Mouse (Mus musculus): Measurements from ENCODE around the gene Stx2.

Stx2 gene

DNA sequence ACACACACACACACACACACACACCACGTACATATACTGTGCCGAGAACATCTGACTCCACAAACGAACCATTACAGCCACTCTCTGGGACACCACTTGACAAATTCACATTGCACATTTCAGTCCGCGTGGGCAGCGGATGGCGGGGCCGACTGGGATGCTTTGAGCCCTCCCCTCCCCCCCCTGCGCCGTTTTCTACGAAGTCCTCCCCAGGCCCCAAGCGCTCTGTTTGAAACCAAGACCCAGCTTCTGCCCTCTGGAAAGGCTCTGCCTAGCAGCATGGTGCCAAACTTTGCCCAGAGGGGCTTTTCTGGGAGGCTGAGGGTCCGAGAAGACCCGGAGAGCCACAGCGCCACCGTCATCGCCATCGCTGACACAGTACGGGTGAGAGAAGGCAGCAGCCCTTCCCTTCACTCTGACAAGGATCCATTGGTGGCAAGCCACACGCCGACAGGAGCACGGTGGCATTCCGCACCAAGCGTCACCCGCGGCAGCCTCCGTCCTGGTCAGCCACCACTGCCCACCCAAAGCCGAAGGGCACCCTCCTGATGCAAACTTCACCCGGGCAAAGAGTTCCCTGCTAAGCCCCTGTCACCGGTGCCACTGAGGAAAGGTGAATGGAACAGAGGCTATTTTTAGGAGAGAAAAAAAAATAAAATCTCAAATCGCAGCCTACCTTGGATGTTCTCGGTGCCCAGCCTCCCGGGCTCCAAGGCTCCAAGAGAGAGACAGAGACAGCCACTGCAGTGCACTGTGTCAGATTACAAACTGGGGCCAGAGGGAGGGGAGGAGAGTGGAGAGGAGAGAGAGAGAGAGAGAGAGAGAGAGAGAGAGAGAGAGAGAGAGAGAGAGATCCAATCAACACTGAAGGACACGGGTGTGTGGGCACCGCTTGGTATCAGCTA, 55.8 kb downstream of the Stx2 start:
- peak in 1 of 2 experiments; percentile 16 for DNase-seq

DNA sequence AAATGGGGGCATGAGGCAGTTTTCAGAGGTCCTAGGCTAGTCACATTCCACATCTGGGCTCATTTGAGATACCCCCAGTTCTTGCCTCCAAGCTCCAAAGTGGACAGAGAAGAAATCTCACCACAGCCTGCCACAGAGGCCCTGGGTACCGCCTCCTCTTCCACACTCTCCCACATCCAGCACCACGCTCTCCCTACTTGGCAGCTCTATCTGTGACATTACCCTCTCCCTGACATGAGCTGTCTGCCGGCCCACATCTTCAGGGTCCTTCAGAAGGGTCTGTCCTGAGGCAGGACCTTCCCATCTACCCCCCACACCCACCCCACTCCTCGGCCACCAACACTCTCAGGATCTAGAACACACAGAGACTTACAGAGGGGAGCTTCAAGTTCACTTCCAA, 56.9 kb downstream of the Stx2 start:
- no peak for DNase-seq

DNA sequence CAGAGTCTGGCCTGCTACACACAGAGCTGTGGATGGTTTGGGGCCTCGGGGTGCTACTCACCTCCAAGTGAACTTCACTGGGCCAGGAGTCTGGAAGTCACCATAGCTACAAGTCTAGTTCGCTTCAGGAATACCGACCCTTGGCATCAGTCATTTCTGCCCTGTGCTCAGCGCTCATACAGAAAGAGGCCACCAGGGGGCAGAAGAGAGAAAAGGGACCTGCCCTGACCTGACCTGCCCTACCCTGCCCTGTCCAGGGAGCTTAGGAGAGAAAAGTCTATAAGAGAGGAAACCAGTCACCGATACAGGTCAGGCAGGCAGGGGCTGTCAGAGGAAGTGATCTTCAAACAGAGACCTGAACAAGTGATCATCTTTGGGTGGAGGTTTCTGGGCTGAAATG, 61.3 kb downstream of the Stx2 start:
- DNase-seq, result peak; percentile 38 to 42

DNA sequence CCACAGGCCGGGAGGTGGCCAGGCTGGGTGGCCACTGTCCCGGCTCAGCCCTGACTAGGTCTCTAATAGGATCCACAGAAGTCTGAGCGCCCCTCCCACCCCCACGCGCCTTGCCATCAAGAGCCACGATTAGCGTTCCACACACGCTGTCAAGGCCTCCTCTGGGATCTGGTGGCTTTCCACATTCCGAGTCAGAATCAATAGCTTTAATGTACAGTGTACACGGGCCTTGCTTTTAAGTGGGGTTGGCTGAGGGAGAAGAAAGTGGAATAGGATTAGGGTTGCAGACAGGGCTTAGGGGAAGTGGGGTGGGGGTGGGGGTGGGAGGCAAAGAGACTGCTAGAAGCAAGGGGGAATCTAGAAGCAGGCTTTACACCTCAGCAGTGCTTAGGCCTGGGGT, 67.9 kb downstream of the Stx2 start:
- DNase-seq, result no peak

DNA sequence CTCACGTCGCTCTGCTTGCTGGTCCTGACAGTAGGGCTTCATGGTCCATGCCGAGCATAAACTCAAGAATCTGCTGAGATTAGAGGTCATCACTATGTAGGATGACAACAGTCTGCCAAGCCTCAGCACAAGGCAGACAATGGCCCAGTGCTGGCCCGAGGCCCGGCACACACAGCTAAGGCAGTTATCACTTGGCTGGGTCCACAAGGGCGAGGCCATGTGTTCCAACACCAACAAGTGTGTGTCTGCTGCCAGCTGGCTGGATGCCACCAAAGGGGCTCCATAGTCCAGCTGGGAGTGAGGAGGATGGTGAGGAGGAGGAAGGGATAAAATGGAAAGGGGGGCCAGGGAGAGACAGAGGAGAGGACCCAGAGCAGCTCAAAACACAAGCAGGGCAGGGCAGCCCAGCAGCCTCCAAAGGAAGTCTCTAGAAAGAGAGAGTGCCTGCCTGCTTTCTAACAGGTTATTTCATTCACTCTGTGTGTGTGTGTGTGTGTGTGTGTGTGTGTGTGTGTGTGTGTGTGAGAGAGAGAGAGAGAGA, 72.9 kb downstream of the Stx2 start:
- peak; percentile 12 to 26 for DNase-seq
